Mouse (Mus musculus) stomach, postnatal 0 days (tissue): ENCODE results near the gene Ppara.

Source experiments
- CTCF ChIP-seq: IDR thresholded peaks from 2 replicates; pipeline ENCODE4 v1.5.1; 2016; ENCODE audit warnings: antibody characterized with exemption, low read depth, mild to moderate bottlenecking, moderate library complexity
- EP300 ChIP-seq: optimal IDR thresholded peaks from 2 replicates; pipeline ENCODE3; 2016; ENCODE audit warnings: antibody characterized with exemption

- no peak for TF ChIP-seq CTCF
- no peak for TF ChIP-seq EP300
Measured at GRCm38 (mm10) chr15:85715059-85715458, 19.7 kb upstream of the Ppara start.
